Mouse (Mus musculus): Measurements from ENCODE around the gene Gm16513.
"Not testable (repeated sequence)": the region's sequence is repeated elsewhere in the genome, so short reads cannot be mapped to it uniquely, and the experiment has no call there.

Gene Gm16513

DNA sequence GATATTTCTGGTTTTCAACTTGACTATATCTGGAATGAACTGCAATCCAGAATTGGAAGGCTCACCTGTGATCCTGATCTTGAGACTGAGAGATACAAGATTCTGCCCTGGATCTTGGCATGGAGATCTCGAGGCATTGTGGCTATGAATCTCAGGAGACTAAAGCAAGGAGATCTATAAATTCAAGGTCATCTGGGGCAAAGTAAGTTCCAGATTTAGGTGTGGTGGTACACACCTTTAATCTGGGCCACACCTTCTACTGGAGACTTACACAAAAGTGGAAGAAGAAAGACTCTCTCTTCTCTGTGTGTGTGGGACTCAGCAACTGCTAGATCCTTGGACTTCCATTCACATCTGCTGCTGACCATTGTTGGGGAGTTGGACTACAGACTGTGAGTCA, at the start of gene Gm16513:
Gene Gm16513, plus strand, starts transcription at position 301 of the 400 bp plus-strand sequence.
- DNase-seq (ENCODE audit: low spot score): not testable (repeated sequence)

Data from testis, postnatal 10 days (tissue).